Mouse (Mus musculus): ENCODE measurements around the gene Gm29797.
A peak's percentile ranks its signal among the peaks of the same experiment; 100 is the strongest.

Gene Gm29797

GRCm38 (mm10) chr2:181656734-181657133 is at the start of gene Gm29797:
Gene Gm29797 (plus strand): TSS chr2:181657034.
- DNase-seq (ENCODE audit: low read depth, low spot score): no peak

DNA sequence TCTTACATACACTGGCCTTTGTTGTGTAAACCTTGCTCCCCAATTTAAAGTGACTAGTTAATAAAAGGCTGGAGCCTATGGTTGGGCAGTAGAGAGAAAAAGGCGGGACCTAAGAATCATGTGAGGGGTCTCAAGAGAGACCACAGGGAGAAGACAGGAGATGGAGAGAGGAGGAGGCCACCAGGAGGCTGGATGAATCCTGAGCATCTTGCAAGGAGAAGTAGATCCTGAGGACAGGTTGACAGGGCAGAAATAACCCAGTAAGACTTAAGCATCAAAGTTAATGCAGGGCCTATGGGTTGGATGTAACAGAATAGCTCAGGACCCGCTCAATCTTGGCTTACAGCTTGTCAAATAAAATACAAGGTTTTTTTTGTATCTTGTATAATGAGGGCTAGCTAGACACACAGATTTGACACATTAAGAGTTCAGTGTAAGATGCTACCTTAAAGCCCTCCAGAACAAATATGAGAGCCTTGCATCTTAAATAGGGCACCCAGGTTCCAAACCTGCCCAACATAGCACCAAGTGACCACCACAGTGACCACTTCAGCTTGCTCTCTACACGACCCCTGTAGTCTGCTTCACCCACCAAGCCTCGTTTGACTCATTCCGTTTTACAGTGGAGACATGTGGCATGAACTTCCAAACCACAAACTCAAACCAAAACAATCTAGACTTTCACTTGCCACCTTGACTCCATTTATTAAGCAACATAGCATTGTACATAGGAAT is 37.9 kb upstream of the Gm29797 start:
- DNase-seq (ENCODE audit: low read depth, low spot score): no peak

DNA sequence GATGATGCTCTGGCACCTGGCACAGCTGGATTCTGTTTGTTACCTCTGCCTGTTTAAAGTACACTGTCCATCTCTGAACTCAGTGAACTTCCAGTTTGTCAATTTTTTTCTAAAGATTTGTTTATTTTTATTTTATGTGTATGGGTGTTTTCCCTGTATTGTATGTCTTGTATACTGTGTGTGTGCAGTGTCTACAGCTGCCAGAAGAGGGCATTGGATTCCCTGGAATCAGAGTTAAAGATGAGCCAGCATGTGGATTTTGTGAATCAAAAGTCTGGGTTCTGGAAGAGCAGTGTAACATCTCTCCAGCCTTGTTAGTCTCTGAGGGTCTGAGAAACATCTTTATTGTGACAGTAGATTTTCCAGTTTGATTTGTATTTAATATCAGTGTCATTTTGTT is 33.4 kb upstream of the Gm29797 start:
- DNase-seq (ENCODE audit: low read depth, low spot score): no peak

GRCm38 (mm10) chr2:181628471-181628870 is 28.4 kb upstream of the Gm29797 start:
- DNase-seq (ENCODE audit: low read depth, low spot score): no peak

- DNase-seq (ENCODE audit: low read depth, low spot score): no peak
Measured at GRCm38 (mm10) chr2:181632624-181633023, 24.2 kb upstream of the Gm29797 start.

GRCm38 (mm10) chr2:181635865-181636264 is 21.0 kb upstream of the Gm29797 start:
- DNase-seq (ENCODE audit: low read depth, low spot score): no peak

DNA sequence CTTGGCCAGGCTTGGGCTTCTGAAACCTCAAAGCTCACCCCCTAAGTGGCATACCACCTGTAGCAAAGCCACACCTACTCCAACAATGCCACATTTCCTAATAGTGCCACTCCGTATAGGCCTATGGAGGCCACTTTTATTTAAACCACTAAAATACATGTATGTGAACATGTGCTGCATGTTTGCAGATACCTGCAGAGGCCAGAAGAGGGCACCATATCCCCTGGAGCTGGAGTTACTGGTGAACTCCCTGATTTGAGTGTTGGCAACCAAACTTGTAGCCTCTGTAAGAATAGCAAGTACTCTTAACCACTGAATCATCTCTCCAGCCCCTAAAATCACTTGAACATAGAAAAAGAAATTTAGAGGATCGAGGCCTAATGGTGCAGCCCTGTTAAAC is 12.5 kb upstream of the Gm29797 start:
- peak; percentile 53 for DNase-seq (ENCODE audit: low read depth, low spot score)

- DNase-seq (ENCODE audit: low read depth, low spot score): peak; percentile 50
Measured at GRCm38 (mm10) chr2:181645666-181646065, 11.2 kb upstream of the Gm29797 start.

GRCm38 (mm10) chr2:181646626-181647472 is 10.0 kb upstream of the Gm29797 start:
- no peak for DNase-seq (ENCODE audit: low read depth, low spot score)

DNA sequence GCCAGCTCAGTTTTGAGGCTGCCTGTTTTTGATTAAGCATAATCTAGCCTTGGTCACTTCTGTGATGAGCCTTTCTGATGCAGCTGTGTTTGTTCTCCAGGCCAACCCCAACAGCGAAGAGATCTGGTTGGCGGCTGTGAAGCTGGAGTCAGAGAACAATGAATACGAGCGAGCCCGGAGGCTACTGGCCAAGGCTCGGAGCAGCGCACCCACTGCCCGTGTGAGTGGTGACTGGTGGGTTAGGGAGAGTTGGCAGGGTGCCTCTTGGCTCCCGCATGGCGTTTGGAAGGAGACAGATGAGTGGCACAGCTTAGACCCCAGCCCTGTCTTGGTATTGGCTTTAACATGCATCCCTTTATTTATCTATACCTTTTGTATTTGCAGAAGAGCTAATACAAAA is 7.9 kb upstream of the Gm29797 start:
- DNase-seq (ENCODE audit: low read depth, low spot score): no peak

- no peak for DNase-seq (ENCODE audit: low read depth, low spot score)
Measured at GRCm38 (mm10) chr2:181653065-181653464, 3.8 kb upstream of the Gm29797 start.

DNA sequence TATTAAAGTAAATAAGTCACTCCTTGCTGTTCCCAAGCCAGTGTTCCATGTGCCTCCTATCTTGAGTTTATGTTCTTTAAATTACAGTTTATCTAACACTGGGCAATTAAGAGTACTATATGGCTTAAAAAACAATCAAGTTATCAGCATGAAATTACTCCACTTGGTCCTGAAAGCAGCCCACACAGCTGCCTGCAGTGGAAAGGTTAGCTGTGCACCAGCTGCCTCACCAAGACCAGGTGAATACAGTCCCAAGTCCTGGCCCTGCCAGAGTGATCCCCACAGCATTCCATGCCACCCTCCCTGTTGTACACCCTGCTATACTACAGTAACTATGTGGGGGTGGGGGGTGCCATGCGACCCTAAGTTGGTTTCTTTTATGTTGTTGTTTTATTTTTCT is 3.3 kb upstream of the Gm29797 start:
- no peak for DNase-seq (ENCODE audit: low read depth, low spot score)

GRCm38 (mm10) chr2:181657441-181657840 is 607 bp downstream of the Gm29797 start:
- DNase-seq (ENCODE audit: low read depth, low spot score): no peak

- no peak for DNase-seq (ENCODE audit: low read depth, low spot score)
Measured at GRCm38 (mm10) chr2:181658528-181658927, 1.7 kb downstream of the Gm29797 start.

DNA sequence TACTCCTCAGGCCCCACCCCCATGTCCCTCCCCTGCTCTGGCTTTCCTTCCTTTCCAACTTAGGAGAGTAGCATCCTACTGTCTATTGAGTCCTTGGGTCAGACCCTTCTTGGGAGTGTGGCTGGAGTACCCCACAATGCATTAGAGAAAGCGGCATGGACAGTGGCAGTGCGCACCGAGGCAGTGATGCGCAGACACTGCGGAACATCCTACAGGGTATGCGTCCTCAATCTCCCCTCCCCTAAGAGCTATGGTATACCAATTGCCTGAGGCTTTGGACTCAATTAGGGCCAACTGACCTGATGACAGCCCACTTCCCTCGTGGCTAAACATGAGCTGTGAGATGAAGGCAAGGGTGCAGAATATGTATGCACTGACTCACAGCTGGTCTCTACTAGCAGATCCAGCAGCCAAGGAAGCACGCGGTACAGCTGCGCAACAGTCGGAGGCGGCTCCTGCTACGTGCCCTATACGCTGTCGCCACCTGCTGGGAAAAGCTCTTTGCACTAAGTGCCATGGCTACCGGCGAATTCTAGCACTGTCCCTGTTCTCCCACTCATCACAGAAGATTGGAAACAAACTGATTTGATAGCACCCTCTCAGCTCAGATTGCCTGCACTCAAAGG is 2.2 kb downstream of the Gm29797 start:
- DNase-seq (ENCODE audit: low read depth, low spot score): peak; percentile 40

- DNase-seq (ENCODE audit: low read depth, low spot score): peak; percentile 63
Measured at GRCm38 (mm10) chr2:181659609-181660055, 2.8 kb downstream of the Gm29797 start.

- DNase-seq (ENCODE audit: low read depth, low spot score): no peak
Measured at GRCm38 (mm10) chr2:181662620-181663297, 5.9 kb downstream of the Gm29797 start.

- no peak for DNase-seq (ENCODE audit: low read depth, low spot score)
Measured at GRCm38 (mm10) chr2:181663298-181663630, 6.4 kb downstream of the Gm29797 start.

GRCm38 (mm10) chr2:181670285-181670912 is 13.6 kb downstream of the Gm29797 start:
- no peak for DNase-seq (ENCODE audit: low read depth, low spot score)

DNA sequence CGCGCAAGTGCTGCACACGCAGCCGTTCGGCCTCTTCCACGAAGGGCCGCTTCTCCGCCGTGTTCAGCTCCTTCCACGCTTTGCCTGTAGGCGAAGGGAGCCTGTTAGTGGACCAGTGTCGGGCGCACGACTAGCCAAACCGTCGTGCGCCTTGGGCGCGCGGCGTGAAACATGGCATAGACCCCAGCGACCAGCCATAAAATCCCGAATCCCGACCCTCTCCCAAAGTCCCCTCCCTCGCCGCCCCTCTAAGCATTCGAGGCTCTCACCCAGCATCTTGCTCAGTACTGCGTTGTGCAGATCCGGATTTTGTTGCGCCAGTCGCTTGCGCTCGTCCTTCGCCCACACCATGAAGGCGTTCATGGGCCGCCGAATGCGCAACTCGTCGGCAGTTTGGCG is 14.1 kb downstream of the Gm29797 start:
- DNase-seq (ENCODE audit: low read depth, low spot score): peak; percentile 28

DNA sequence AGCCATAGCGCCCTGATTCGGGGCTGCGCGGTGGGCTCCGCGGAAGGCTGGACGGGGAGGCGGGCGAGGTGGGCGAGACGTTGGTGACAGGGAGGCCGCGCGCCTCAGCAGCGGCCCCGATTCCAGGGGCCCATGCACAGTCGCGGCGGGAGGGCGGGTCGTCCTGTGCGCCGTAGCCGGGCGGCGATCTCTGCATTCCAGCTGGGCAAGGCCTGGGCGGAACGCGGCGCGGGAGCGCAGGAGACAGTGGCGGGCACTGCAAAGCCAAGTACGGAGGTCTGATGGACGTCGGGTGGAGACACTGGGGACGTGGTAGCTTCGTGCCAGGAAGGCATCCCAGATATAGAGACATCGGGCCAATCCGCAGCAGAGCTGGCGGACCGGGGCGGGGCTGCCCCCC is 14.5 kb downstream of the Gm29797 start, which contains the start of gene Sox18:
TSS of gene Sox18 (minus strand) at position 315 of the 400 bp plus-strand sequence.
- DNase-seq (ENCODE audit: low read depth, low spot score): no peak

Measured in forelimb bud, embryonic 11.5 days (tissue).